In genomic region chr11:108923188-108923575, GRCm38 (mm10) we compare ENCODE assay signal across 9 mouse cellular contexts. TPM values are rescaled to one million over a fixed set of nuclear protein-coding genes. Genes with fewer than 3 reads are reported as not detected.
DNase-seq lines count a peak whose midpoint lies in the region; ATAC-seq and TF ChIP-seq lines count a peak whose summit lies in the region.
"Had no signal": no experiment of that assay in that cellular context is flagged by ENCODE, and none has a peak within 500 bp of the region (broad histone marks: within the 10 kb centered on the region; RNA-seq: fewer than 3 reads in every experiment).

No protein-coding gene starts in this region.

- H3K4me3 ChIP-seq in gastrocnemius, adult 2 months: peak overlapping the region; percentile 92
- no peak overlapping the region for H3K4me3 ChIP-seq in liver, embryonic 15.5 days (replicated peaks)

- intact Hi-C loops in gastrocnemius, adult 2 months (cut with DNase I): no loop called here

- ATAC-seq in liver, embryonic 15.5 days (ENCODE audit: insufficient read depth): no peak

- peak overlapping the region; percentile 77; the same call in 1 of the 2 replicates for H3K4me2 ChIP-seq in liver, embryonic 15.5 days

- H3K9ac ChIP-seq in liver, embryonic 15.5 days: no peak overlapping the region
- H3K9ac ChIP-seq: liver, embryonic 14.5 days had no signal

- no peaks in the 10 kb centered on the region for H3K9me3 ChIP-seq in liver, embryonic 15.5 days (replicated peaks)

- 6% methylated on average over 17 of the region's 17 CpGs for WGBS in liver, embryonic 15.5 days (ENCODE audit: insufficient replicate concordance)

- peak overlapping the region; percentile 100 for H3K27ac ChIP-seq in gastrocnemius, adult 2 months
- no peak overlapping the region for H3K27ac ChIP-seq in liver, embryonic 15.5 days (replicated peaks)
- H3K27ac ChIP-seq: liver, embryonic 14.5 days had no signal

- no peak for TF ChIP-seq CTCF in gastrocnemius, adult 2 months (IDR thresholded peaks at IDR 0.05)

- peaks cover 70% of the 10 kb centered on the region for H3K27me3 ChIP-seq in liver, embryonic 15.5 days

- H3K4me1 ChIP-seq in liver, embryonic 15.5 days (replicated peaks): peaks cover 6% of the 10 kb centered on the region; the same call in 1 of the 2 replicates

- no peak for DNase-seq in gastrocnemius, adult 2 months
- no peak for DNase-seq in gastrocnemius, adult 8-10 months (ENCODE audit: low spot score in 2 of 2)
- DNase-seq in thymus, postnatal 14 days: peak; percentile 14
- DNase-seq in thymus, postnatal 4 days: no peak
- DNase-seq in embryo, embryonic 11 days: no peak
- no peak for DNase-seq in left cerebral cortex, adult 18-20 months (ENCODE audit: low spot score in 2 of 2)
- DNase-seq in spleen, adult 12 weeks (ENCODE audit: low spot score): no peak

- no peaks in the 10 kb centered on the region for H3K36me3 ChIP-seq in liver, embryonic 15.5 days (replicated peaks)

RNA-seq across cellular contexts. Expression of gene Axin2, which starts 3.0 kb away (rescaled TPM):
- total RNA-seq in gastrocnemius, adult 2 months (2021): 1 to 10 TPM; 8.5 to 9.3 TPM
- total RNA-seq in gastrocnemius, adult 8-10 months (2022): 10 to 100 TPM in 2 of 4 experiments, 1 to 10 TPM in 2; 7.4 to 13.8 (median 10.0) TPM
- polyA plus RNA-seq in liver, embryonic 15.5 days (2015; fragmentation: Nextera tagmentation; extraction: Ambion mirVana): 0.10 and 0.38 TPM in 2 replicates
- 10 to 100 TPM; 35.0 to 35.3 TPM for total RNA-seq in left cerebral cortex, adult 18-20 months (2021)
